Mouse (Mus musculus) intestine, embryonic 16.5 days (tissue): ENCODE measurements around the gene Ahsa1. TPM values are rescaled to one million over a fixed set of nuclear protein-coding genes. Genes with fewer than 3 reads are reported as not detected.

Experiments used
- microRNA-seq: library from miRNA; unstranded; fragments of <30 nt; microRNA quantifications from one replicate; pipeline ENCODE4, GENCODE M21; 2016
- polyA plus RNA-seq: library from polyadenylated mRNA; unstranded; fragments of >200 nt; fragmentation: Nextera tagmentation; extraction: Ambion mirVana; gene quantifications from 2 replicates; pipeline ENCODE4 v1.2.1, GENCODE M21; 2015

Gene Ahsa1
- polyA plus RNA-seq, 1 experiment from 2014 or later = 225 TPM

Small RNA genes lying within 50 kb of the gene (microRNA-seq; reads per million reads assigned to microRNA genes)
- not detected for gene Gm47293

Other genes with a start within 250 kb of the Ahsa1 start
- 0.60 and 0.92 TPM in 2 replicates for gene Tmem63c, start 245.1 kb upstream of the Ahsa1 start, polyA plus RNA-seq
- 1.2 and 1.6 TPM in 2 replicates for gene Ngb, start 163.9 kb upstream of the Ahsa1 start, polyA plus RNA-seq
- 60.4 and 61.2 TPM in 2 replicates for gene Gstz1, start 119.3 kb upstream of the Ahsa1 start, polyA plus RNA-seq
- 11.7 TPM in 2 replicates for gene Pomt2, start 118.5 kb upstream of the Ahsa1 start, polyA plus RNA-seq
- gene Samd15, start 66.8 kb upstream of the Ahsa1 start, polyA plus RNA-seq = 0.69 and 1.3 TPM in 2 replicates
- 0.95 and 1.4 TPM in 2 replicates for gene Tmed8, start 66.0 kb upstream of the Ahsa1 start, polyA plus RNA-seq
- gene Noxred1, start 27.7 kb upstream of the Ahsa1 start, polyA plus RNA-seq = 0.45 and 0.49 TPM in 2 replicates
- 40.8 and 42.4 TPM in 2 replicates for gene Vipas39, start 223 bp upstream of the Ahsa1 start, polyA plus RNA-seq
- 0.27 and 0.49 TPM in 2 replicates for gene Ism2, start 33.2 kb downstream of the Ahsa1 start, polyA plus RNA-seq
- gene Sptlc2, start 121.9 kb downstream of the Ahsa1 start, polyA plus RNA-seq = 126 and 133 TPM in 2 replicates
- 258 and 261 TPM in 2 replicates for gene Slirp, start 177.4 kb downstream of the Ahsa1 start, polyA plus RNA-seq
- 43.9 and 52.0 TPM in 2 replicates for gene Alkbh1, start 177.5 kb downstream of the Ahsa1 start, polyA plus RNA-seq
- 100.0 and 107 TPM in 2 replicates for gene Snw1, start 205.8 kb downstream of the Ahsa1 start, polyA plus RNA-seq
- gene Gm5788, start 228.2 kb downstream of the Ahsa1 start, polyA plus RNA-seq = not detected in 2 replicates
- gene Gm8300, start 247.8 kb downstream of the Ahsa1 start, polyA plus RNA-seq = not detected in 2 replicates